Mouse (Mus musculus) lung, adult 2 months (tissue): ENCODE measurements around the gene Iba57.

Source experiments
- CTCF ChIP-seq: fragments of 200-500 bp; IDR thresholded peaks from 2 replicates; pipeline ENCODE4 v1.5.1; 2011; ENCODE audit warnings: mild to moderate bottlenecking, low read length, control low read depth; ENCODE audit not compliant: insufficient read depth
- POLR2A ChIP-seq: fragments of 200-500 bp; IDR thresholded peaks from 2 replicates; pipeline ENCODE4 v1.6.1; 2011; ENCODE audit warnings: low read depth, mild to moderate bottlenecking, control low read depth, low read length, borderline replicate concordance; ENCODE audit errors: extremely low read depth

DNA sequence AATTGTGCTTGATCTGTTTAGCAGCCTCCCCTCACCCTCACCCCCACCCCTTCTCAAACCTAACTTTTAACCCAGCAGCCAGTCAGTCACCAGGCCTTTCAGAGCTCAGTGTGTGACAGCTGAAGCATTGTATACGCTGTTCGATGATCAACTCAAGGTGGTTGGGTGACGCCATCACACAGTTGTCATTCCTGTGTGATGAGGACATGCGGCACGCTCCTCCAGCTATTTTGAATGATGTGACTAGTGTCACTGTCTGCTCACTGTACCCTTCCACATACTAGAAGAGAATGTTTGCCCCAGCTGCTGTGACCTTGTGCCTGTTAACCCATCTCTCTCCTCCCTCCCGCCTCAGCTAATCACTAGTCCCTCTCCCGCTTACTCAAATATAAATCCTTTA is 9.3 kb downstream of the Iba57 start:
- no peak for TF ChIP-seq POLR2A
- no peak for TF ChIP-seq CTCF
